Mouse (Mus musculus) induced T-regulatory cell, adult 2 months (primary cell): ENCODE results near the gene Stxbp1.

Experiments used
- DNase-seq: peaks from one replicate; pipeline ENCODE4 v3.0.0-alpha.2; 2012; ENCODE audit warnings: low read depth

The Stxbp1 gene

DNA sequence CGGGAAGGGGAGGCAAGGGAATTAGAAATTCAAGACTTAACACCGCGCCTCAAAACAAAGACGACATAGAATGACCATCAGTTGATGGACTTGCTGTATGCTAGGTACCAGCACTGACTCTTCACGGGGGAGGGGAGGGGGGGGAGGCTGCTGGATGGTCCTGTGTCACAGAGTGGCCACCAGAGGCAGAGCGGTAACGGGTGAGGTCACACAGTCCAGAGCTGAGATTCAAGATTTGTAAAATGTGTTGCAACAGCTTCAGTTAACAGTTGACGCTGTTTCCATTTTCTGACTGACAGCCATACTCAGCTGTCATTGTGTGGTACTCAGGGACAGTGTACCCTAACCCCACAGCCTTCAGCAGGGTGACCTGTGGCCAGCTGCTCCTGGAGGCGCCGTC is 94.9 kb downstream of the Stxbp1 start:
- no peak for DNase-seq

DNA sequence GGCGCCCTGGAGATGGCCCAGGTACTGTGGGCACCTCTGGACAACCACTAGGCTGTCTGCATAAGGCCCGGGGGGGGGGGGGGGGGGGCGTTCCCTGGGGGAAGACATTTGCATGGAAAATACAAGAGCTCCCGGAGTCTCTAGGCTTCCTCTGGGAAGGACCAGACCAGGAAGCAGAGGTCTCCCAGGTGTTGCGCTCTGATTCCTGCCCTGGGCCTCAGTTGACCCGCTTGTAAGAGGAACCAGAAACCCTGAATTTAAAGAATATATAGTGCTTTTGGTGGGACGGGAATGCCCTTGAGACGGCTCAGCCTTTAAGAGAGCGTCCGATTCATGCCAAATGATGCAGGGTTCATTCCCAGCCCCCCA is 95.4 kb downstream of the Stxbp1 start:
- DNase-seq, result no peak

GRCm38 (mm10) chr2:32750887-32751664 is 96.0 kb downstream of the Stxbp1 start:
- DNase-seq, result no peak

DNA sequence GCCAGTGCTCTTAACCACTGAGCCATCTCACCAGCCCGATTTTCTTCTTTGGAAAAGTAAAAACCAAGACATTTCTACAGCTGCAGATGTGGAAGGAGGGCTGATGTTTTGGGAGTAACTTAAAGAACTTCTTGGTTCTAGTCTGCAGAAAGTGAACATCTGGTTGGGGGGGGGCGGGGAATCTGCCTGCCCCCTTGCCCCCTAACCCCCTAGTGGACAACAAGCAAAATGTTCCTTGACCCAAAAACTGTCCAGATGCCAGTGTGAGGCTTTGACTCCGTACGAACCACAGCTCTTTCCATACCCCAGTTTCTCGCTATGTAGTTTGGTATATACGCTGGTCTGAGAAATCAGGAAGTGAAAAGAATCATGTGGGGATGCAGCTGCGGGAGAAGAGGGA is 96.8 kb downstream of the Stxbp1 start:
- no peak for DNase-seq

DNA sequence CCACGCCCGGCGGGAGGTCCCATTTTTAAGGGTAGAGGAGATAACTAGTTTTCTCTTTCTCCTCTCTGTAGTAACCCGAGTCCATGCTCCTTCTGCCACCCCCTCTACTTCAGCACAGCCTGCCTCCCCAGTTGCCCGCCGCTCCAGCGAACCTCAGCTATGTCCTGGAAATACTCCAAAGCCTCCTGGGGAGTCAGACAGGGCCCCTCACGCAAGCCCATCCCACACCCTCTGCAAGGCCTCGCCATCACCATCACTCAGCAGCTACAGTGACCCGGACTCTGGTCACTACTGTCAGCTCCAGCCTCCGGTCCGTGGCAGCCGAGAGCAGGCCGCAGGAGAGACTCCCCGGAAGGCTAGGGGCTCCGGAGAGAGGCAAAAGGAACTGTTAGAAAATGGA is 98.0 kb downstream of the Stxbp1 start:
- DNase-seq, result no peak

DNA sequence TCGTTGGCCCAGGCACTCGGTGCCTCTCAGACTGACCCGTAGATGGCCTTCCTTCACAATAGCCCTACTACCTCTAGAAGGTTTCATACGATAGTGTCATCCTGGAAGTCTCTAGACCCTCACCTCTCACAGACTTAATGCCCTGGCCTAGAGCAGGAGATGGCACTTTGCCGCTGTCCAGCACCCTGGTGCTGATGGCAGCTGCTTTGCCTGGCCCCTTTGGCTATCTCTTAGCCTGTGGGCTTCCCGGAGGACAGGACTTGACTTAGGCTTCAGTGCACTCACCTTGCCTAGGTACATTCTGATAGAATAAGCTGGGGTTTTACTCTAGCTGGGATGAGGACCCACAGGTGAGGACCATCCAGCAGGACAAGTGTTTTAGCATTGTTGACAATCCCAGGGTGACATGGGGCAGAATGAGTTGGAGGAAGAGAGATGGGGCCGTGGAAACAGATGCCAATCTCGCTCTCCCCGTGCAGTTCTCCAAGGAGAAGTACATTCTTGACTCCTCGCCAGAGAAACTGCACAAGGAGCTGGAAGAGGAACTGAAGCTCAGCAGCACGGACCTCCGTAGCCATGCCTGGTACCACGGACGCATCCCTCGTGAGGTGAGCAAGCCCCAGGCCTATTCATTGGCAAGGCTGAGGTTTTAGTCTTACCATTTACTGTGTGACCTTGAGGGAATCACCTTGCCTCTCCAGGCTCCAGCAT is 102.6 kb downstream of the Stxbp1 start:
- no peak for DNase-seq

DNA sequence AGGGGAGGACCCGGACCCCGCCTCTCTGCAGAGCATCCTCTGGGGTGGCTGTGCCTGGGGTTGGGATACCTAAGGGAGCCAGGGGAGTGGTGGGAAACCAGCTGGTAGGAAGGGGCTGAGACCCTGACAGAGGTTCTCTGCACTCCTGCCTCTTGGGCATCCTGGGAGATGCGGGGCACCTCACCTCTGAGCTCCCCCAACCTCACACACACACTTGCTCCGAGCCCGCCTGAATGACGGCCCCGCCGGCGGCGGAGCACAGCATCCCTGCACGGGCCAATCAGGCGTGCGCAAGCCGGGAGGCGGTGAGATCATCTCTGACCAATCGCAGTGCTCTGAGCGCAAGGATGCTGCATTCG is 104.9 kb downstream of the Stxbp1 start:
- no peak for DNase-seq

DNA sequence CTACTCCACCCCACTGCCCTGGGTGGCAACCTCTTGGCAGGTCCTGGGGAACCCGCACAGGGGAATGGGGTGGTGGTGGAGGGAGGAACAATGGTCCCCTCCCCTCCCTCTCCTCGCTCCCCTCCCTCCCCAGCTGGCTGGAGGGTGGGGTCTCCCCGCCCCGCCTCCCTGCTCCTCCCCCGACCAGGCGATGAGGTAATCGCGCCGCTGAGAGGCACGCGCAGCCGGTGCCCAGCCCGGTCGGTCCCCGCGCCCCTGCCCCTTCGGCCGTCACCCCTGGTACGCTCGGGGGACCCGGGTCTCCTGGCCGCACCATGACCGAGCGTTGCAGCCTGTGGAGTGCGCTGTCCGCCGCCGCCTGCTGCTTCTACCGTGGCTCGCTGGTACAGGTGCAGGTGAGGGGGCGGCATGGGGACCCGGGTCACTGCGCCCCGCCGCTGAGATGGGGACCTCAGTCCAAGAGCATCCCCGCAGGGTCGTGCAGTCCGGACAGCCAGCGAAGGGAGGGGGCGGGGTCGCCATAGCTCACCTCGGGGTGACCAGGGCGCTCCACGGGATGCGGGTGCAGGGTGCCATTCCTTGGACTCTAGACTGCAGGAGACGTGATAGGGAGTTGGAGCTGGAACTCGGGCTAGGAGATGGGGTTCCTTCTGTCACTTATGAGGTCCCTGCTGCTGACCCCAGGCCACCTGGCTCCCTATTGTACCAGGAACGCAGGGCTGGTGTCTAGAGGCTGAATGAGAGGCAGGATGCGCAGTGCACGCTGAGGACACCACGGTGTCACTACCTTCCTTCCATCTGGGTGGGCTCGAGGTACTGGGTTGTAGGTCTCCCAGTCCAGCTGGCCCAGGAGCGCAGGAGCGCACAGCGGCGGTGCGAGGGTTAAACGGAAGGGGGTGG is 105.5 kb downstream of the Stxbp1 start:
- DNase-seq, result no peak

- no peak for DNase-seq
These were observed 106.2 kb downstream of the Stxbp1 start, which contains the start of gene 6330409D20Rik for GRCm38 (mm10) chr2:32740916-32741272. Gene 6330409D20Rik (minus strand): TSS chr2:32741016.

DNA sequence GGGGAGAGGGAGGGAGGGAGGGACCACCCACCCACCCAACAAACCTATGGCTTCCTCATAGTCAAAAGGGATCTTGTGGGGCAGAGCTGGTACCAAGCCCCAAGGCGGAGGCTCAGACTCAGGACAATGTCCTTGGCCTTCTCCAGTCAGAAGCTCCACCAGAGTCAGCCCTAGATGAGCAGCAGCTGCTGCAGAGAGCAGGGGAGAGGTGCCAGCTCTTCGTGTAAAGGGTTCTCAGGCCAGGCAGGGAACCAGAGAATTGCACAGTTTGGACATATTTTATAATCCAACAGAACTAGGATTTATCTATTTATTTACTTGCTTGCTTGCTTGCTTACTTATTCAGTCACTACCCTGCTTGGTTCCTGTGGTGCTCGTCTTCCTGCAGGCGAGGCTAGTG is 107.7 kb downstream of the Stxbp1 start:
- DNase-seq, result no peak
